Mouse (Mus musculus) bone marrow macrophage, adult 2 months (primary cell): Measurements from ENCODE around the gene Tmem106c. TPM values are rescaled to one million over a fixed set of nuclear protein-coding genes. Genes with fewer than 3 reads are reported as not detected.

Source experiments
- H3K27ac ChIP-seq: 2 replicates; pipeline ENCODE4 v1.5.1; 2012; ENCODE audit warnings: low read depth, low read length; ENCODE audit not compliant: insufficient read depth
- H3K4me1 ChIP-seq: 2 replicates; pipeline ENCODE4 v1.6.1; 2012; ENCODE audit warnings: low read length; ENCODE audit not compliant: control insufficient read depth, insufficient read depth
- H3K4me3 ChIP-seq: 2 replicates; pipeline ENCODE4 v1.5.1; 2012; ENCODE audit warnings: mild to moderate bottlenecking, low read length, moderate library complexity; ENCODE audit not compliant: insufficient read depth
- CTCF ChIP-seq: IDR thresholded peaks from 2 replicates; pipeline ENCODE4 v1.5.1; 2012; ENCODE audit warnings: low read depth, mild to moderate bottlenecking, low read length, moderate library complexity
- POLR2A ChIP-seq: IDR thresholded peaks from 2 replicates; pipeline ENCODE4 v1.6.1; 2012; ENCODE audit warnings: mild to moderate bottlenecking, low read depth, low read length, borderline replicate concordance
- polyA plus RNA-seq: library from polyadenylated mRNA; stranded (reverse); fragments of >200 nt; gene quantifications from 2 replicates; pipeline ENCODE4 v1.2.4, GENCODE M21; 2012; ENCODE audit not compliant: missing spikeins, insufficient read depth, insufficient read length

Gene Tmem106c
- polyA plus RNA-seq, 1 experiment = 60.3 TPM

DNA sequence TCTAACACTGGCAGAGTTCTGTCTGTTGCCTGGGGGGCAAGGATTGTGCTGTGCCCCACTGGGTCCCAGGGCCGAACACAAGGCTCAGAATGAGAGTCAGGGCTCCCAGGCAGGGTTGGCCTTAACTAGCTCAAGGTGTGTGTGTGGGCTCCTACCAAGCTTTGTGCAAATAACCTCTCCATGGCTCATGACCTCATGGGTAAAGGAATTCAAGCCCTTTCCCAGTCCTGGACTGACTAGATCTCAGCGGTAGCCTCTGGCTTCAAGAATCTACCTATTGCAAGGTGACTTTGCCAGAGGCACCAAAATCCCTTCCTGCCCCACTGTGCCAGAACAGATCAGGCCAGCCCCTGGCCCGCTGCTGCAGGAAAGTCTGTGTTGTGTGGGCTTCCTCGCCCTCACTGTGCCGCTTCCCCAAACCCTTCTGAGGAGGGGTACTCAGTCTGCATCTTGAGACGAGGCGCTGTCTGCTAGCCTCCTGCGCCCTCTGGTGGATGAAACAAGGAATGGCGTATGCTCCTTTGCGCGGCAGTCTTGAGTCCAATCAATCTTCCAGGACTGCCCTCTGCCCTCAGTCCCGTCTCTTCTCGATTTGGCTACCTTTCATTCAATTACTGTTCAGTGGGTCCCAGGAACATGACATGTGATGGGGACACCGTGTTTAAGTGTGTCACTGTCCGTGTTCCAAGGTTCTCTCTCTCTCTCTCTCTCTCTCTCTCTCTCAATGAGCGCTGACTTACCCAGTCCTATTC, 11.7 kb upstream of the Tmem106c start:
- Histone ChIP-seq H3K27ac (no peak overlapping the region), H3K4me1 (no peaks in the 10 kb centered on the region), H3K4me3 (no peak overlapping the region)
- peak; percentile 98 for TF ChIP-seq CTCF
- TF ChIP-seq POLR2A = no peak

DNA sequence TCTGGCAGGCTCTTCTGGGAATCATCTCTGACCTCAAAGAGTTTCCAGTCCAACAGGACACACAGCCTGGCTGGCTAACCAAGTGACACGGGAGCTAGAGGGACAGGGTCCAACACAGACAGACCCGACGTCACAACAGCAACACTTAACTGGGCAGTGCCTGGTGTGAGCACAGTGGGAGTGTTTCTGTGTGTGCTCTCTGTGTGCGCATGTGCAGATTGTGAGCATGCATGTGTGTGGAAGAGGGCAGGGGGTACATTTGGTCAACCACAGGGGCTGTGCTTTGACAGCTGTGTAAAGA, 11.2 kb upstream of the Tmem106c start:
- H3K4me1 ChIP-seq = no peaks in the 10 kb centered on the region
- H3K4me3 ChIP-seq = no peak overlapping the region
- no peak overlapping the region for H3K27ac ChIP-seq
- TF ChIP-seq CTCF (no peak), POLR2A (no peak)

DNA sequence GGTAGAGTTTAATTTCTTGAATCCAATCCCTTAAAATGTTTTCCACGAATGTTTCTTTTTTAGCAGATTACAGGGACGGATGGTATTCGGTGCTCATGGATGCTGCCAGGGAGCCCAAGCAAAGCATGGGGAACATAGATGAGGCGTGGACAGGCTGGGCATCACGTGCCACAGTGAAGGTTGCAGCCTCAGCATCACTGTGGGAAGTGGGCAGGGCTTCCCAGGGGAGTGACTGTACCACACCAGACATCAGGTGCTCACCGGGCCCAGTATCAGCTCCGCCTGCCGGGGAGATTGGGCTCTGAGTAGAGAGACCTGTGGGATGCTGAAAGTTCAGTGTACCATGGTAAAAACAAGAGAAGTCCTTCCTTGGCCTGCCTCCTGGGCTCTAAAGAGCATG, 9.3 kb upstream of the Tmem106c start:
- TF ChIP-seq CTCF (no peak), POLR2A (no peak)
- no peak overlapping the region for H3K27ac ChIP-seq

DNA sequence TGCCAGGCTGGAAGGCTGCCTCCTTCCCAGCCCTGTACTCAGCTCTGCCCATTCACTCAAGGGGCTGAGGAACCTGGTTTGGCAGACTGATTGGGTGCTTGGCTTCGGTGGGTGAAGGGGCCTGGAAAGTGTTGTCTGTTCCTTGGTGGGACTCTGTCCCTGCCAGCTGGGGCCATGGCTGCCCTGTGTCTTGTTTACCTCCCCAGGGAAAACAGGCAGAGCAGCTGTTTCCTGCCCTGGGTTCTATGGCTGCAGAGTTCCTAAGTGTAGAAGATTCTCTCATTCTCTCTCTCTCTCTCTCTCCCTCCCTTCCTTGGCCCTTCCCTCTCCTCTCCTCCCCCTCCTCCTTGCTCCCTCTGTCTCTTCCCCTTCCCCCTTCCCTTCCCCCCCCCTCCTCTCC, 8.7 kb upstream of the Tmem106c start:
- TF ChIP-seq CTCF = no peak
- no peak for TF ChIP-seq POLR2A
- no peaks in the 10 kb centered on the region for H3K4me1 ChIP-seq

More for the DNA sequence above, 9.3 kb upstream of the Tmem106c start:
- Histone ChIP-seq H3K4me1 (no peaks in the 10 kb centered on the region), H3K4me3 (no peak overlapping the region)

DNA sequence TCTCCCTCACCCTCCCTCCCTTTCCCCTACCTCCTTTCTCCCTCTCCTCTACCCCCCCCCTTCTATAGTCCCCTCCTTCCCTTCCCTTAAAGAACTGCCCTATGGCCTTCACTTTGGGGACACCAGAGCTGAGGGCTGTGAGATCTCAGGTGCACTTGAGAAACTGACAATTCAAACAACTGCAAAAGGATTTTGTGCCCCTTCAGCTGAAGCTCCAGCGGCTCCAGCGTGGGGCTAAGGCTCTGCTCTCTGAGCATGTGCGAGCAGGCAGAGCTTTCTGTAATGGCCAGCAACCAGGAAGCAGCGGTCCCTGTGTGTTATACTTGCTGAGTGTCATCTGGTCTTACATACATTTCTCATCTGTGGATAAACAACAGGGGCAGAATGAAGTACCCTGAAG, 8.3 kb upstream of the Tmem106c start:
- no peak for TF ChIP-seq POLR2A
- H3K4me3 ChIP-seq = no peak overlapping the region
- H3K4me1 ChIP-seq = no peaks in the 10 kb centered on the region
- no peak overlapping the region for H3K27ac ChIP-seq

More for the DNA sequence above, 8.7 kb upstream of the Tmem106c start:
- Histone ChIP-seq H3K27ac (no peak overlapping the region), H3K4me3 (no peak overlapping the region)

DNA sequence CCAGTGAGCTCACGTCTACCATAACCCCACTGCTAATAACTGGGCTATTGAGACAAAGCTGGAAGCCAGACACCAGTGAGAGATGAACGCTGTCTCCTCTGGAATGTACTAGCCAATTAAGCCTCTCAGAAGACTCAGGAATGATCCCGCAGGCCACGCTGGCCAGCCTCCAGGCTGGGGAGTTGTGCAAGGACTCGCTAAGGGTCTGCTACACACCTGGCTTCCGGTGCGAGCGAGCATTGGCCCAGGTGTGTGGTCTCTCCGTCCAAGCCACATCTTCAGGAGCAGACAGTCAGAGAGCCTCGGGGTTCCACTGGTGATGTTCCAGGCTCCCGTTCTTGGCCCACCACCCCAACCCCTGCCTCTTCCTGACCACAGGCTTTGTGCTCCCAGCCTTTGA, 7.6 kb upstream of the Tmem106c start:
- Histone ChIP-seq H3K4me3 (no peak overlapping the region), H3K4me1 (no peaks in the 10 kb centered on the region), H3K27ac (no peak overlapping the region)
- TF ChIP-seq CTCF = no peak

DNA sequence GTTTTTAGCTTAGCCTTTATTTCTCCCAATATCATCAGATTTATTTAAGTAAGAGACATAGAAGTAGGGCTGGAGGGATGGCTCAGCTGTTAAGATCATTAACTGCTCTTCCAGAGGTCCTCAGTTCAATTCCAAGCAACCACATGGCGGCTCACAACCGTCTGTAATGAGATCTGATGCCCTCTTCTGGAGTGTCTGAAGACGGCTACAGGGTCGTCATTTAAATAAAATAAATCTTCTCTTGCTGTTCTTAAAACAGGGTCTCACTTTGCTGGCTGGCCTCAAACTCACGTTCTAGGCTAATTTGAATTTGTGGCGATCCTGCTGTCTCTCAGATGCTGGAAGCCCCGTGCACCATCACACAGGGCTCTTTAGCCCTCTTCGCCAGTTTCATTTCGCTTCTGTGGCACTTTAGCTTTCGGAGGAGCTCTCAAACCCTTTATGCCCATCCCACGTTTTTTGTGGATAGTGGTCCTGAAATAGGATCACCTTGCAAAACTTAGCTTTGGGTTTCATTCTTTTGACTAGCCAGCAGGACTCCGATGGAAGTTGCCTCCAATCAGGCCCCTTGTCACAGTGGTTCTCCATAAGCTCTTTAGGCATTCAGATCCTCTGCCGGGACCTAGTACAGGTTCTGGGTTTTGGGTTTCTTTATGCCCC, 541 bp upstream of the Tmem106c start:
- TF ChIP-seq CTCF = no peak
- TF ChIP-seq POLR2A = no peak
- peaks cover 3% of the 10 kb centered on the region; the same call in 1 of the 2 replicates for H3K4me1 ChIP-seq
- peak overlapping the region; percentile 7; the same call in 1 of the 2 replicates for H3K27ac ChIP-seq
- H3K4me3 ChIP-seq = peak overlapping the region; percentile 63

DNA sequence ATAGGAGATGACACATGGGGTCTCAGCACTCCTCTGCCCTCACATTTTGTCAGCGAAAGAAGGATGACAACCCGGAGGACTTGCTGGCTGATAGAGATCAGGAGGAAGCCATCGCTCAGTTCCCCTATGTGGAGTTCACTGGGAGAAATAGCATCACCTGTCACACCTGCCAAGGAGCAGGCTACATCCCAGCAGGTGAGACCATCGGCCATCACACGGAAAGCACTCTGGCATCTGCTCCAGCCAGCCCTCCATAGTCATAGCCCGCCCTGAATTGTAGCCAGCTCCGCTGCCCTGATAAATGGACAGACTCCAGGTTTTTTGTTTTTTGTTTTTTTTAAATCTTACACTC, 812 bp downstream of the Tmem106c start:
- Histone ChIP-seq H3K4me1 (peaks cover 3% of the 10 kb centered on the region; the same call in 1 of the 2 replicates), H3K27ac (peak overlapping the region; percentile 17), H3K4me3 (peak overlapping the region; percentile 94)
- TF ChIP-seq CTCF (no peak), POLR2A (no peak)

DNA sequence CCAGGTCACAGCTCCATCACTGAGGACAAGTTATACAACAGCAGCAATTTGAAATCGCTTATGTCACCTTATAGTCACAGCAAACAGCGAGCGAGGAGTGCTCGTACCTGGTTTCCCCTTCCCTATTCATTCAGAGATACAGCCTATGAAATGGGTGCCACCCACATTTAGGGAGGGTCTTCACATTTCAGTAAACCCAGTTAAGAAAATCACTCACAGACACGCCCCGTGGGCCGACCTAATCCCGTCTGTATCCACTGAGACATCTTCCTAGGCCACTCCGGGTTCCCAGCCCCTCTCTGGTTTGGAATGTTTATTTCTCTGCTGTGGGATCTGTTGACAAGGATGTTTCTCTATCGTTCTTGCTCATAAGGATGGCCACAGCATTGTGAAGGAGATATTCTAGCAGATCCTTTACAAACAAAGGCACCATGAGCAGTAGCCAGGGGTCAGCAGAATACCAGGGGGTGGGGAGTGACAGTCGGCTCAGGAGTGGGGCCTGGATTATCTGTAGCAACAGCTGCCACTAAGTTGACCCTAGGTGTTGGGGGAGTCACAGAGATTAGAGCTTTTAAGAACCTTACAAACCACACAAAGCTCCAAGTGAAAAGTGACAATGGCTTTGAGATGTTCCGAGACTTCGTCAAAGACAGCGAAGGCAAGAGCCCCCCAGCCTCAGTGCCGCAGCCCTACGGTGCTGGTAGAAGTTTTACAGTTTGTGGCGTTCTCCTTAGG, 1.5 kb downstream of the Tmem106c start:
- Histone ChIP-seq H3K4me3 (no peak overlapping the region), H3K27ac (no peak overlapping the region), H3K4me1 (peaks cover 3% of the 10 kb centered on the region; the same call in 1 of the 2 replicates)
- TF ChIP-seq CTCF = no peak

DNA sequence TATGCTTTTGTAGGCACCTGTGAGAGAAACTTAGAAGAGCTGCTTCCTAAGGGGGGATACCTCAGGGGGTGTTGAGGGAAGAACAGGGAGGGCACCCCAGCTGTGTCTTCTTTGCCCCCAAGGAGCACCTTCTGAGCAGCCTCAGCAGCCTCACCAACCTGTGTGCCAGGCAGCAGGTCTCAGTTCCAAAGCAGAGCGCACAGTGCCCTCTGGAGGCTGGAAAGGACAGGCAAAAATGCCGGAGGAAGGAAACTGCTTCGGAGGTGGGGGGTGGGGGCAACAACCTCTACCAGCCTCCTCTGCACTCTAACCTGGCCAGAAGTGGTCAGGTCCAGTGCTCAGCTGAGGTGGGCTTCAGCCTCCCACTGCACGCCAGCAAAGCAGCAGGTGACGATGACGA, 6.3 kb downstream of the Tmem106c start:
- H3K27ac ChIP-seq = no peak overlapping the region
- TF ChIP-seq CTCF (no peak), POLR2A (no peak)
- no peaks in the 10 kb centered on the region for H3K4me1 ChIP-seq
- H3K4me3 ChIP-seq = no peak overlapping the region
